Mouse (Mus musculus): Measurements from ENCODE around the gene Fgfr3. TPM values are rescaled to one million over a fixed set of nuclear protein-coding genes. Genes with fewer than 3 reads are reported as not detected.

Fgfr3 gene
- 27.2 and 33.9 TPM in 2 replicates for polyA plus RNA-seq (2012; rRNA removed)

DNA sequence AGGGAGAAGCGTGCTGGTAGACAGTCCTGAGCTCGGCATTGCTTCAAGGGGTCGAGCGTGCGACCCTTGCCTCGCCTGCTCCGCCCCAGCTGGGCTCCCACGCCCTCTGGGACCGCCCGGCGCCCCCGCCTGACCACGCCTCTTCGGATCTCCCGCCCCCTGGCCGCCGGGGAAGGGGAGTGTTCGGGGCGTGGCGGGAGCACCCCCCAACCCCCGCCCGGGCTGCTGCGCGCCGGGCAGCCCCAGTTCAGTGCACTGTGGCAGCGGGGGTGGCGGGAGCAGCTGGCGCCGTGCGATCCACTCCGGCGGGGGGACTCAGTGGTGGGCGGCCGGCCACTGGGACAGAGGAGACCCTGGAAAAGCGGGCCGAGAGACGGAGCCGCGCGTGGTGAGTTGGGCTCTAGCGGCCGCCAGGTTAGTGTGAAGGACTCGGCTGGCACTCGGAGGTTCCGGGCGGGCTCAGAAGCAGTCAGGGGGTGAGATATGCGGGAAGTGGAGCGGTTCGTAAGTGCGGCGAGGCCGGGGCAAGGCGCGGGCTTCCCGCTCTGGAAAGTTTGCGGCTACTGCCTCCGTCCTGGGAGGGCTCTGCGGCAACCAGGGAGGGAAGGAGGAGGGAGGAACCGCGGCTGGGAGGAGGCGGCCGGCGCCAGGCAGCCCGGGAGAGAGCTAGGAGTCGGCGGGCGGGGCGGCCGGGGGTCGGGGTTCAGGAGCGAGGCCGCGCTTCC, at the start of gene Fgfr3:
TSS of gene Fgfr3 (plus strand) at position 134 of the 725 bp plus-strand sequence.
- DNase-seq (ENCODE audit: low read depth) = no peak

DNA sequence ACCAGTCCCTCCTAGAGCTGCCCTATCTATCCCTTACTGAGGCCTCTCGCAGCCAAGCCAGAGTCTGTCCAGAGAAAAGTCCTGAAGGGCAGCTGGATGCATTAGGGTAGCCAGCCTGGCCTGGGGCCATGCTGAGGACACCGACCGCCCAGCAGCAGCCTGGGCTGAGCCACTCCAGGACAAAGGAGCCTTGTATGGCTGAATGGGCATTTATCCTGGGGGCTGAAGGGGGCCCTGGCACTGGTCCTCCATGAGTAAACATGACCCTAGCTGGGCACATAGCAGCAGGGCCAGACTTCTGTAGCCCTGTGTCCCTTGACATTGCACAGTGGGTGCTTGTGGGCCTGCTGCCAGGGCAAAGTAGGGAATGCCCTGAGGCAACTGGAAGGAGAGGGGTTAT, 47.0 kb upstream of the Fgfr3 start:
- DNase-seq (ENCODE audit: low read depth) = no peak

DNA sequence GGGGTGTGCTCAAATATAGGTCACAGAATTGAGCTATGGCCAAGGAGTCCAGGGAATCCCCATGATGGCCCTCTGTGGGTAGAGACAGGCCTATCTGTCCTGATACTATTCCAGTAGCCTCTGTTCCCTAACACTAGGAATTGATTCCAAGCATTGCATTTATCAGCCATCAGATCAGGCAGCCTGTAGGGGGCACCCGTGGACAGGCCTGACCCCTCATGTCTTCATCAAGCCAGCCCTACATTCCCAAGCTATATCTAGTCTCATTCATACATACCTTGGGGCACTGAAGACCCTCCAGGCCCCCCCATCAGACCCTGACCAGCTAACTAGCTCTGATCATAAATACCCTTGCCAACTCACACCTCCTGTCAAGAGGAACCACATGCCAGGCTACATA, 45.5 kb upstream of the Fgfr3 start:
- DNase-seq (ENCODE audit: low read depth) = no peak

DNA sequence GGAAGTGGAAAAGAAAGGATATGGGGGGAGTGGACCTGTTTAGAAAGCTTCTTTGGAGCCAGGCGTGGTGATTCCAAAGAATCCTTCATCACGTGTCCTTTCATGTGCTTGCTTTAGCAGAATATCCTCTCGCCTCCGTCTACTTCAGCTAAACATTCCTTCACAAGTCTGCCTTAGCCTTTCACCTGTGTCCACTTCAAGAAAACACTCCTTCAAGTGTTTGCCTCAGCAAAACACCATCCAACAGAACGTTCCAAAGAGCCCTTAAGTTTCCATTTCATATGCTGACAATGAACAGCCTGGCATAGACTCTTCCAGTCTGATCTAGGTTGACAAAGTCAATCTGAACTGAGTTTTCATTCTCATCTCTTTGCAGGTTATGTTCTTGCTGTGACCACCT, 43.2 kb upstream of the Fgfr3 start:
- no peak for DNase-seq (ENCODE audit: low read depth)

DNA sequence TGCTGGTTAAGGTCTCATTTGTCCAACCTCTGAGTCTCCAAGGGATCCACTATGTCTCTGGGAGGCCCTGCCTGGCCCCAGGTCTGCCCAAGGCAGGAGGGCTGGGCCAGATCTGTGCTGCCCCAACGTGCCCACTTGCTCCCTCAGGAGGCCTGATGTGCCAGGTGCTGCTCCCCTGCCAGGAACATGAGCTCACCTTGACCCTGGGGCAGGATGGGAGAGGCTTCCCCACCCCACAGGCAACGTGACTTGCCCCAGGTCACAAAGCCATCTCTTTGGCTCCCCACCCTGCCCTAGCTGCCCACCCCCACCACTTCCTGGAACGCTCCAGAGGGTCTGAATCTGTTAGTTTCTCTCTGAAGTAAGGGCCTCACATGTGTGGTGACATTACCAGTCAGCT, 40.4 kb upstream of the Fgfr3 start:
- DNase-seq (ENCODE audit: low read depth) = no peak

DNA sequence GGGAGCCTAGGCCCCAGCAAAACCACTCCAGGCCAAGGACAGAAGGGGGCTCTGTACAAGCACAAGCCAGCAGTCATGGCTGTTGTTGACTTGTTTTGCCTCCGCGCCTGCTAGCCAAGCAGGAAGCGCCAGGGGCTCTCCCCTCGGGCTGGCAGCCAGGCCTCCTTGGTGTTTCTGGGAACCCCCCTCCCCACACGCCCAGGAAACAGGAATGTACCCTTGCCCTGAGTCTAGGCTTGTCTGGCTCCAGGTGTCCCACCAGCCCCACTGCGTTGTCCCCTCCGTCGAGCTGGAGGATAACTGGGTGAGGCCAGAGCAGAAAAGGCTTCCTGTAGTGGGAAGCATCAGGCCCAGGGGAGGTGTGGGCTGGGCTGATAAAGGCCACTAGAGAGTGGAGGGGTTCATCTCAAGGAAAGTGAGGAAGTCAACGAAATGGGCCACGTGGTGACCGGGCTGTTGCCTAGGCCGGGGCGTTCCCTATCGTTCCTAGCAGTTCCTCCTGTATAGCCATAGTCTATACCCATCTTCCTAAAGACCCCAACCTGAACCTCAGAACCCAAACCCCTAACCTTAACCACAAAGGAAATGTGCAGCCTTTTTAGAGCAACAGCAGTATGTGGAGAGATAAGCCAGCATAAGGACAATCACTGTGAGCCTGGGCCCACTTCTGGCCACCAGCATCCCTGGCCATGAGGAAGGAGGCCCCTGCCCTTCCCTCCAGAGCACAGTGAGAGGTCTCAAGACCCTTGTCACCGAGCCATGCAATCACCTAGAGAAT, 39.7 kb upstream of the Fgfr3 start:
- no peak for DNase-seq (ENCODE audit: low read depth)

DNA sequence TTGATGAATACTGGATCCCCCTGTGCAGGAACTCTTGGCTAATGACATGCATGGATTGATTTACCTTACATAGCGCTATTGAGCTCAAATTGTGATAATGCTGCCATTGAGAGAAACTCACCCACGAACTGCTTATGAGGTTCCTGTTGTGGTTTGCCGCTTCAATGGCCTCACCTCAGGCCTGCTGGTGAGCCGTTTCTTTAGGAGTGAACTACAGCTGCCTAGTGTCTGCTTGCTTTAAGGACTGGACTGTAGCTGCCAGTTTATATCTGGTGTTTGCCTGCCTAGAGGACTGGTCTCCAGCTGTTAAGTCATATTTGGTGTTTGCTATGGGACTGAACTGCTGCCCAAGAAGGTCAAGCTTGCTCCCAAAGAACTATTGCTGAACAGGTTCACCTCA, 38.5 kb upstream of the Fgfr3 start:
- DNase-seq (ENCODE audit: low read depth) = no peak

DNA sequence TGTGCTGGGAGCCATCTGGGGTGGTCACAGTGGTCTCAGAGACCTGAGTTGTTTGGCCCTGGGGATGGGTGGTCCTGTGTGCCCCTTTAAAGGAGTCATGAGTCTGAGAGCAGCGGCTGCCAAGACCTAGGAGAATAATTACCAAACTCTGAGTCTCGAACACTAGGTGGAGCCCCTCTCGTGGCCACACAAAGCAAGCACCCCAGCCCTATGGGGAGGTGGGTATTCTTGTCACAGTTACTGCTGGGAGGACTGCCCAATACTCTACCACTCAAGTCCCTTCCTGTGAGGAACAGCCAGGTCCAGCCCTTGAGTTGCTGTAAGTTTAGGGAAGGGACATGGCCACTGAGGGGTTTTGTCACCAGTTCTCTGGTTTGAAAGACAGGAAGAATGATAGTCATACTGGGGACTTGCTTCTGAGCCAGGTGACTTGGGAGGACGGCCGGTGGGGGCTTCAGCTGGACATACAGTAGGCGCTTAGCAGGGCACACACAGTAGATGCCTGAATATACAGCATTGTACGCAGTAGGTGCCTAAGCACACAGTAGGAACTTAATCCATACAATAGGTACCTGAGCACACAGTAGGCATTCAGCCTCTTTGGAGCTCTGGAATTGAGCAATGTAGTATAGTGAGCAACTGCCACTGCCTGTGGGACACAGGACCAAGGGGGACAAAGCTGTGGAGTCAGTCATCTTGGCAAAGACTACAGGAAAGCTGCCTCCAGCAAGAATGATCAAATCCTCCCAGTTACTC, 37.4 kb upstream of the Fgfr3 start:
- DNase-seq (ENCODE audit: low read depth) = no peak

DNA sequence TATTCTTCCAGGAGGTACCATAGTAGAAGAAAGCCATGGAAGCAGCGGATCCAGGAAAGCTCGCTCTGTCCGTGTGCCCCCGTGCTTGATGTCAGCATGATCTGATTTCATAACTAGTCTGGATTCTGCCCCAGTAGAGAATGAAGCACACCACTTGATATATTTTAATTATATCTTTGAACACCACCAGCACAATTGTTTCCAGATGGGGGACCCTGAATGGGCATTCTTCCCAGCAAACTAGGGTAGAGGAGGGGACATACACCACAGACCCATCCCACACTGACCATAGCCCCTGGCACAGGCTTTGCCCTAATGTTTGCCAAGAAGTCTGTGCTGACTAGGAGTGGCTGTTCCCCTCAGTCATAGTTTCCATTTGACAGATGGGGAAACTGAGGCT, 36.5 kb upstream of the Fgfr3 start:
- DNase-seq (ENCODE audit: low read depth) = no peak

DNA sequence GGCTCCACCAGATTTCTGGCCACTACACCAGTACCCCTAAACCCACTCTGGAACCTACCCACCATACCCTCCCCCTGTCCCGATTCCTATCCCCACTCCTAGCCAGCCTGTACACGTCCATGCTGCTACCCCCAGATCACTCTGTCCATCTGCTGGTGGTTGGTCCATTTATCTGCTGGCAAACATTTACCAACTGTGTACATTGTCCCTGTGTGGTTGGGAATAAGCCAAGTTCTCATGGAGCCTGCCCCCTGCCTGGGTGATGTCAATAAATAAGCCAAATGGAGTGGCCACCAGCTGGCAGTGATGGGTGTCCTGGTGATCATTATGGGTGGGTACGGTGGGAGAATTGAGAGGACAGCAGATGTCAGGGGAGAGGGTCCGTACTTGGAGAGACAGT, 34.3 kb upstream of the Fgfr3 start:
- no peak for DNase-seq (ENCODE audit: low read depth)

DNA sequence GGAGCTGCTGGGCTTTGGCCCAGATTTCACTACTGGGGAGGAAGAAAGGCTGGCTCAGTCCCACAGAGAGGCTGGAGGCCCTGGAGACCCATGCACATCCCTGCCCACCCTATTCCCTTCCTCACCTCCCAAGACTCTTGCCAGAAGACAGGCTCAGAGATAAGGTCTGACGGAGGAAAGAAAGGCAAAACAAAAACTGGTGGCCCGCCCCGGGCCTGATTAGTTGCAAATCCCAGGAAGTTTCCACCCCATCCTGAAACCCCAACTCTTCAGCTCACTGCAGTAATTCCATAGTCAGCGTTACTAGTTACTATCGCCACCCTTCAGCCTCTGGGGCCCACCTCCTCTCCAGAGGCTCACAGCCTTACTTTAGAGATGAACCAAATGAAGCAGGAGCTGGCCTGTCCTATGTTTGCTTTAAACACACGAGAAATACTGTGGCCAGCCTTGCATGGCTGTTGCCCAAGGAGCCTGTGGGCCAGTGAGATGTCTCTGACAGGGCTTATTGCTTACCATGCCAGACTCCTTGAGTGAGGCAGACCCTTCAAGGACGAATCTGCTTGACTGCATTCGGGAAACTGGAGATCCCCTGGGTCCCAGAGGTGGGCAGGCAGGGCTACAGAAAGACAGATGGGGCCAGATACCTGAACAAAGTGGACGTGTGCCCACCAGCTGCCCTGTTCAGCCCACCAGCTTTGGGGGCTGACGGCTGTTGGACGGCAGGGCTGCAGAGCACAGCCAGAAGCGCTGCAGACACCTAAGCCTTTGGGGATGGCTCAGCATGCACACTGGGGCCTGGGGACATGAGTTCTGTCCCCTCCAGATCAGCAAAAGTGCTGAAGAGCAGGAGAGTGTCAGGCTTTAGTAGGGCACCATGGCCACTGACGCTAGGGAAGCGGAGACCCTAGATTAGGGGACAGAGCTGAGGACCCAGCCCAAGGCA, 32.9 kb upstream of the Fgfr3 start:
- no peak for DNase-seq (ENCODE audit: low read depth)

DNA sequence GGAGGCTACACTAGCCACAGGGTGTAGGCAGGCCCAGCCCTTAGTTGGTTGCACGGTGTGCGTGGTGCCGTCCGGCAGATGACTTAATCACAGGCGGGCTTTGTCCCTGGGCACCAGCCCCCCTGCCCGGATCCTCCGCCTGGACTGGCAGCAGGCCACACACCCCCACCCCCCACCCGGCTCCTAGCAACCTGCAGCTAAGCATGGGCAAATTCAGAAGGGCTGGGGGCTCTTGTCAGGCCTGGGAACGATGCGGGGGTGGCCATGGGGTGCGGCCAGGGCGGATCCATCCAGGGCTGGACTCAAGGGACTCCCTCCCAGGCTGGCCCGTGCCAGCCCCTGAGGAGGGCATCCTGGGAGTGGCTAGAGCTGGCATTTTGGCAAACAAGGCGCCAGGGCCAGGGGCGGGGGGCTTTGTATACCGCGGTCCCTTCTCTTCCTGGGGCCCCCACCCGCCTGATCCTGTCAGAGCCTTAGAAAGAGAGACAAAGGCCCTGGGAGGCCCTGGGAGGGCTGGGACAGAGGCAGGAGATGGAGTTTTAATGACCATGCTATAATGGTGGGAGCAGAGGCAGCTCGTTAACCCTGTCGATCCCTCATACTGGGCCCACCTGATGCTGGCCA, 32.1 kb upstream of the Fgfr3 start:
- DNase-seq (ENCODE audit: low read depth) = no peak

DNA sequence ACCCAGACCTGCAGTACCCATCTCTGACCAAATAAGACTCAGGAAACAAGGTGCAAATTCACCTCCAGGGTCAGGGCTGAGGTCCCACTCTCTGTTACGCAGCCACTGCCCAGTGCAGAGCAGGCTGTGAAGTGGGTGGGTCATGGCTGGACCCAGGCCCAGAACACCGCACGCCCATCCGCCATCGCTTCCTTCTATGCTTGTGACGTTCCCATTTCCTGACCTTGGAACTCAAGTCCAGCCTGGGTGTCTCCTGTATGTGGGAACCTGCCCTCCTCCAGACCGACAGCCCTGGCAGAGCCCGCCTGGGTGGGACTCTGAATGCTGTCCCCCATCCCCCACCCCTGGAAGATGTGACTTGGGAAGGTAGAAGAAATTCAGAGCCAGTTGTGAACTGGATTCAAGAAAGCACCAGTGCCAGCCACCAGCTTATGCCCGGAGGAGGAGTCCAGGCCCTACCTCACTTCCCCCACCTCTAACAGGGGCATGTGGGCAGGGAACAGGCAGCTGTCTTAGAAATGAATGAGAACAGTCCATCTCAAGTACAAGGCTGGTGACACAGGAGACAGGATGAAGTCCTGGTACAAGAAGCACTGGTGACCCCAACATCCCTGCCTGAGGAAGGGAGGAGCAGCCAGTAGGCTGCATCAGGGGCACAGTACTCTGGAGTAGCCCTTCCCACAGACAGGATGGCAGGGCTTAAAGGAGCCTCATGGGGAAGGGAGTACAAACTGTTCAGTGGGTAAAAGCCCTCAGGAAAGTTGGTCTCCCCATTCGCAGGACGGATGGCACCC, 31.4 kb upstream of the Fgfr3 start:
- no peak for DNase-seq (ENCODE audit: low read depth)

DNA sequence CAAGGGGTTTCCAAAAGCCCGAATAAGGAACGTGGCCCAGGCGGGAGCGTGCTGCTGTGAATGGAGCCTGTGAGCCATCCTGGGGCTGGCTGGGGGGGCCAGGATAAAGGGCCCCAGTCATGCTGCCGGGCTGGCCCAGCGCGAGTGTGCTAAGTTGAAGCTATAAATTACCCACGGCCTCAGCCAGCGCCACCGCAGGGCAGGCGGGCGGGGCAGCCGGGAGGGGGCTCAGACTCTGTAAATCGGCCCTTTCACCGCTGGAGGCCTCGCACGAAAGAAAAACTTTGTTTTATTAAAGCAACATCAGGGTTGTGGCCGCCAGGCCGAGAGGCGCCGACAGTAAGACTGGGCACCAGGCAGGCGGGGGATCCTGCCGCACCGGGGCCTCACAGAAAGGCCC, 29.1 kb upstream of the Fgfr3 start:
- DNase-seq (ENCODE audit: low read depth) = no peak

DNA sequence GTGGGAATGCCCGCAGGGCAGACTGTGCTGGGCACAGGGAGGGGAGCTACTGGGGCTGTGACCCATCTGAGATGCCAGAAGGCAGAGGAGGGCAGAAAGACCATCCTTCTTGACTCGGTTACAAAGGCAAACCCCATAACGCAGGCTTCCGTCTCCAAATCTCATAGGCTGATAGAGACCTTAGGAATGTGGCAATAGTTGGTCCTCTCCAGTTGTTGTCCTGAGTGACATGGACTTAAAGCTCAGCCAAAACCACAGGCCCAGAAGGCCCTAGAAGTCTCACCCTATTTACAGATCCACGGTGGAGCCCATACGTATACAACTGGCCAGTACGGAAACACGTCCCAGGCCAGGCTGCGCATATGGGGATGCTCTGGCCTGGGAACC, 27.0 kb upstream of the Fgfr3 start:
- DNase-seq (ENCODE audit: low read depth) = no peak

DNA sequence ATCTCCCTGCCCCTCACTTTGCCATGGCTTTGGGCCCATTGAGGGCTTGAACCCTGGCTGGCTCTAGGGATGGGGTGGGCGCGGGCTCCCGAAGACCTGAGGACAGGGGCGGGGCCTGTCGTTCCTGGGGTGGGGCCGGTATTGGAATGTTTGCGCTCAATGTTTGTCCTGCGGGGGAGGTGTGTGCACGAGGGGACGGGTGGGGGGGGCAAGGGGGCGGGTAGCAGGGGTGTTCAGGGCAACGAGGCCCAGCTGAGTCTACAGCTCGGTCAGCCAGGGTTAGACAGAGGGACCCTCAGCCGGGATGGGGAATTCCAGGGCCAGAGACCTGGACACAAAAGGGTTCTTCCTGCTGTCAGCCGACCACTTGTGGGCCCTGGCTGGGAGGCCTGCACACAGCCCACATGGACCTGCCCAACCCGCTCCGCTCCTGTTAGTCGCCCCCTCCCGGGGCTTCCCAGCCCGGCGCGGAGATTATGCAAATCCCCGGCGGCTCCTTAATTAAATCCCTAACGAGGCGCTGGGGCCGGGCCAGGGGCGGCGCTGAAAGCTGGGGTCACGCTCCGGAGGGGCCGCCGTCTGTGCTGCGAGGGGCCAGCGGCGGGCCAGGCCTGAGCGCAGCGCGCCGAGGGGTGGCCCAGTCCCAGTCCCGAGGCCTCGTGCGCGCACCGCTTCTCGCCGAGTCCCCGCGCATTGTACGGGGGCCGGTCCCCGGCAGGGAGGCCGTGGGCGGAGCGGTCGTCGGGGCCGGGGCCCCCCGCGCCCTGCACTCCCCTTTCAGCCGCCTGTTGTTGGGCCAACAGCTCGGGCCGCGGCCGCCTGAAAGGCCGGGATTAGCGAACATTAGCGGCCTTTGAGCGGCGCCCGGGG, 26.4 kb upstream of the Fgfr3 start:
- DNase-seq (ENCODE audit: low read depth) = no peak

DNA sequence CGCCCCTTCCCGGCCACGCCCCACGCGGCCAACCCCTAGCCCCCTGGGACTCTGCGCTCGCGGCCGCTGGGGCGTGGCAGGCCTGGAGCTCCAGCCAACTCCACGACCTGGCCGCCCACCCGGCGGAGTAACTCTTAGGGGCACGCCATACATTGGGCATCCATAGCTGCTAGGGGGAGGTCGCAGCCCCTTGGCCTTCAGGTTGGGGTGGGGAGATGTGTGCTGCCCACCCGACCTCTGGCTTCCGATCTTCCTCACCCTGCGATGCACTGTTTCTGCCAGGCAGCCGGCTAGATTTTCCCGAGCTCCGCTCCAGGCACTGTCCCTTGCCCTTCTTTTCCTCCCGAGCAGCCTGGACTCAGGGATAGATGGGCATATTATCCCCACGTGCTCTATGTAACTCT, 25.8 kb upstream of the Fgfr3 start:
- DNase-seq (ENCODE audit: low read depth) = no peak

DNA sequence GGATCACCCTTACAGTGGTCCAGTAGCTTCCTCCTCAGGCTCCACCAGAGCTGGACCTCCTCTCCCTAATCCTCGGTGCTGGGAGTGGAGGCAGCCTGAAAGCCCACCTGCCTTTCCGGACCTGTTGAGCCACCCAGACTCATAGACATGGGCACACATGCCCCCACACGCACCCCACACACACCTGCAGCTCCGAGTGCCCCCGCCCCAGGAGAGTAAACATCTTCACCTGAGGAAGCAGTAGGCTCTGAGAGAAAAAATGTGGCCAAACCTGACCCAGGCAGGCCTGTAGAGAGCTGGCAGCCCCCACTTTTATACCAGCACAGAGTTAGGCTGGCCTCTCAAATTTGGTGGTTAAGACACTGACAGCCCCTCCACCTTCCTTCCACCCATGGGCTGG, 25.0 kb upstream of the Fgfr3 start:
- DNase-seq (ENCODE audit: low read depth) = no peak

DNA sequence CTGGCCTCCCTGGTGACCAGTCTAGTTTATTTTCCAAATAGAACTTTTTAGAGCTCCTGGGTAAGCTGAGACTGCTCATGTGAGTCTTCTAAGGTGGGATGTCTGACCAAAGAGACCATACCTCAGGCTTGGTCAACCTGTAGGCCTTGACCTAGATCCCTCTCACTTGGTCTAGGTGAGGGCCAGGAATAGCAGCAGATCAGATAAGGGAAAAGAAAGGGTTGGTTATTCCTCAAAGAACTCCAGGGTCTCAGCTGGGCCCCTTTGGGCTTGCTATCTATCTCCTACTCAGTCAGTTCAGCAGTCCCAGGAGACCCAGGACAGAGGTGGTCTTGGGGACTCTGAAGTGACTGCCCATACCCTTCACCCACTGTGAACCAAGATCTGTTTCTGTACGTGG, 23.9 kb upstream of the Fgfr3 start:
- DNase-seq (ENCODE audit: low read depth) = no peak

Data from gonadal fat pad, adult 2 months (tissue).